ENCODE assay signal across 8 mouse cellular contexts in the genomic region with DNA sequence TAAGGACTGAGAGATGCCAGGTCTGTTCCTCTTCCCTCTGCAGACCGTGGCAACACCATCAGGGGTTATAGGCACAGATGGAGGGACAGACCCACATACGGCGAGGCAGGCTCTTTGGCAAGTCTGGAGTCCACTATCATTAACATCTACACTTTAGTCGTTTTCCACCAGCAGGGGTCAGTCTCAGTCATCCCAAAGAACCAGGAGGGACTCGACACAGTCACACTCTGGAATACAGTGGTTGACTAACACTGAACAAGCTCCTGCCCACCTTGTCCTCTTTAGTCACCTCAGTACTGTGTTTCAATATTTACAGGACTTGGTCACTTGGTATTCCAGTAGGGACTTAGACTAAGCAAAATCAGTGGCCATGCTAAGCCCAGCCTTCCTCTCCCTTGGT.
A peak's percentile ranks its signal among the peaks of the same experiment; 100 is the strongest.
DNase-seq lines count a peak whose midpoint lies in the region; ATAC-seq lines count a peak whose summit lies in the region.

No protein-coding gene starts in this region.

- no peaks in the 10 kb centered on the region for H3K27me3 ChIP-seq in liver, embryonic 12.5 days (replicated peaks)
- H3K27me3 ChIP-seq in hindbrain, embryonic 12.5 days = no peaks in the 10 kb centered on the region
- no peaks in the 10 kb centered on the region for H3K27me3 ChIP-seq in midbrain, embryonic 14.5 days (ENCODE audit: control insufficient read depth, insufficient read depth, low read length)

- 36% methylated on average over 5 of the region's 5 CpGs for WGBS in liver, embryonic 12.5 days (ENCODE audit: insufficient replicate concordance)
- WGBS in hindbrain, embryonic 12.5 days = 31% methylated on average over 5 of the region's 5 CpGs
- WGBS in midbrain, embryonic 14.5 days = 26% methylated on average over 5 of the region's 5 CpGs

- no peak overlapping the region for H3K9ac ChIP-seq in liver, embryonic 12.5 days
- no peak overlapping the region for H3K9ac ChIP-seq in hindbrain, embryonic 12.5 days
- H3K9ac ChIP-seq in midbrain, embryonic 14.5 days (replicated peaks; ENCODE audit: low read length) = no peak overlapping the region

- ATAC-seq in liver, embryonic 12.5 days = no peak
- ATAC-seq in hindbrain, embryonic 12.5 days (ENCODE audit: low FRiP score) = 0 out of 2 replicates have a peak, but pooled peaks have one; percentile 22
- no peak for ATAC-seq in midbrain, embryonic 14.5 days (ENCODE audit: low FRiP score, low TSS enrichment)

- no peak overlapping the region for H3K4me3 ChIP-seq in liver, embryonic 12.5 days
- no peak overlapping the region for H3K4me3 ChIP-seq in hindbrain, embryonic 12.5 days
- H3K4me3 ChIP-seq in midbrain, embryonic 14.5 days (replicated peaks; ENCODE audit: low read depth, low read length) = no peak overlapping the region

- no peak overlapping the region for H3K4me2 ChIP-seq in liver, embryonic 12.5 days
- no peak overlapping the region for H3K4me2 ChIP-seq in hindbrain, embryonic 12.5 days (replicated peaks)
- H3K4me2 ChIP-seq in midbrain, embryonic 14.5 days (ENCODE audit: low read length) = no peak overlapping the region

- H3K36me3 ChIP-seq in liver, embryonic 12.5 days = no peaks in the 10 kb centered on the region
- H3K36me3 ChIP-seq in hindbrain, embryonic 12.5 days = no peaks in the 10 kb centered on the region
- no peaks in the 10 kb centered on the region for H3K36me3 ChIP-seq in midbrain, embryonic 14.5 days (ENCODE audit: control insufficient read depth, insufficient read depth, low read length)

- peak; percentile 34 for DNase-seq in liver
- peak; percentile 38 for DNase-seq in T-cell, adult 2 months (ENCODE audit: low spot score)
- DNase-seq in embryo, embryonic 10 days (ENCODE audit: low spot score) = peak; percentile 80
- DNase-seq in layer of hippocampus, postnatal 25 days (ENCODE audit: extremely low spot score in 1 of 2, low spot score in 1 of 2) = peak; percentile 55 to 75
- peak; percentile 81 for DNase-seq in midbrain, embryonic 14.5 days
- DNase-seq in thymus, postnatal 0 days (ENCODE audit: low spot score) = peak; percentile 53

- H3K9me3 ChIP-seq in liver, embryonic 12.5 days (replicated peaks) = no peaks in the 10 kb centered on the region
- no peaks in the 10 kb centered on the region for H3K9me3 ChIP-seq in hindbrain, embryonic 12.5 days (replicated peaks)
- no peaks in the 10 kb centered on the region for H3K9me3 ChIP-seq in midbrain, embryonic 14.5 days (ENCODE audit: control insufficient read depth, low read length)

- no peaks in the 10 kb centered on the region for H3K4me1 ChIP-seq in liver, embryonic 12.5 days
- H3K4me1 ChIP-seq in hindbrain, embryonic 12.5 days = no peaks in the 10 kb centered on the region
- H3K4me1 ChIP-seq in midbrain, embryonic 14.5 days (ENCODE audit: control insufficient read depth, insufficient read depth, low read length) = no peaks in the 10 kb centered on the region

- H3K27ac ChIP-seq in liver, embryonic 12.5 days = no peak overlapping the region
- no peak overlapping the region for H3K27ac ChIP-seq in hindbrain, embryonic 12.5 days
- no peak overlapping the region for H3K27ac ChIP-seq in midbrain, embryonic 14.5 days (replicated peaks; ENCODE audit: low read depth, low read length)
